Mouse (Mus musculus): ENCODE data around the gene Lgr5.

DNA sequence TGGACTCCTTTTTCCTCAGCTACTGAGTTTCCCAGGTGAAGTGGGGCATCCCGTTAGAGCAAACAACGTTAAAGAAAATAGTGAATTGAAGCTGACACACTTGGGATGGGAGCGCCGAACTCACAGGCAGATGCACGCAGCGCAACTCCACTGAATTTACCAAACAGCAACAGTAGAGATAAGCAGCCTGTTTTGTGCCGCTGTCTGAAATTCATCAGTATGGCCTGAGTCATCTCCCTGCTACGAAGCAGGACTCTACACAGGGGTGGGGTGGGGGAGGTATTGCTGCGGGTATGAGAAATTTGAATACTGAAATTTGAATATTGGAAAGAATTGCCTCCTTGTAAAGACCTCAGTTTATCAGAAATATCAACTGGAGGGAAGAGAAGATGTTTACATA, 5.6 kb downstream of the Lgr5 start:
- no peak for TF ChIP-seq CTCF (IDR thresholded peaks at IDR 0.05; ENCODE audit: low read depth)
- no peak for TF ChIP-seq EP300 (IDR thresholded peaks at IDR 0.05; ENCODE audit: low read depth)
